Mouse (Mus musculus) urinary bladder, postnatal 0 days (tissue): ENCODE data around the gene Prss41. TPM values are rescaled to one million over a fixed set of nuclear protein-coding genes. Genes with fewer than 3 reads are reported as not detected.

Experiments used
- microRNA-seq: library from miRNA; unstranded; fragments of <30 nt; microRNA quantifications from one replicate; pipeline ENCODE4, GENCODE M21; 2016
- polyA plus RNA-seq: library from polyadenylated mRNA; unstranded; fragments of >200 nt; fragmentation: Nextera tagmentation; extraction: Ambion mirVana; gene quantifications from 2 replicates; pipeline ENCODE4 v1.2.1, GENCODE M21; 2015

Prss41 gene
- polyA plus RNA-seq: 0.12 TPM in 1 of 2 replicates, not detected in the other

DNA sequence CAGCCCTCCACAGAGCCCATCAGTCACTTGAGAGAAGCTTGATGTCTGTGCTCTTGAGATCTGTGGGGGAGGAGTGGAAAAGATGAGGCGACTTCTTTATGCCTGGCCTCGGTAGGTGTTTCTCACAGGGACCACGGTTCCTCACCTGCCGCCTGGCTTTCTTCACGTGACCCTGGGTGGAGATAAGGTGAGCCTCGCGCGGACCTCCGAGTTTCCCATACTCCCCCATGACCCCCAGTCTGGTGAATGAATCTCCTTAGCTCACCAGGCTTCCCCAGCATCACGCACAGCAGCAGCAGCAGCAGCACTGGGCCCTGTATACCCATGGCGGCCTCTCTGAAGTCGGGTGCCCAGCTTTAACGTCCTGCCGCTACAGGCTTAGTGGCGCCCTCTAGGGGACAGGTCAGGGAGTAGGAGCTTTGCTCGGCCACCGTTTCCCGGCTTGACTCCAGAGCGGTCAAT, at the start of gene Prss41, which contains the start of gene Prss32:
Prss41 (minus strand) TSS at position 361 of the 462 bp plus-strand sequence.
Prss32 (plus strand) TSS at position 44 of the 462 bp plus-strand sequence.

DNA sequence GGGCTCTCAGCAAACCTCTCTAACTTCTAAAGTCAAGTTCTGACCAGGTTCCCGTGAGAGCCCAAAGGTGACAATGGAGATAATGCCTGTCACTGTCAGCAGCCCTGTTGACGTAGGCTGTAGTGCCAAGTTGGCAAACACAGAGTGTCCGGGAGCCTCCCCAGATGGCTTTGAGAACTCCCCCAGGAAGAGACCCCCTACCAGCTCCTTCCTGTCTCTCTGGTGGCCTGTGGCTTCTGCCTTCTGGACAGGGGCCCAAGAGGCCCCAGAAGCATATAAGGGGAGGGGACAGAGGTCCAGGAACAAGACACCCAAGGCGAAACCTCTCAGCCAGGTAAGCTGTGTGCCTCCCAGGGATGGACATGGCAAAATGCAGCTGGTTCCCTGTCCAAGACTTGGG, 36.6 kb upstream of the Prss41 start, which contains the start of the genes Dcpp1 and Dcpp2:
Dcpp1 (plus strand) TSS at position 301 of the 400 bp plus-strand sequence.
Dcpp2 (plus strand) TSS at position 305 of the 400 bp plus-strand sequence.

DNA sequence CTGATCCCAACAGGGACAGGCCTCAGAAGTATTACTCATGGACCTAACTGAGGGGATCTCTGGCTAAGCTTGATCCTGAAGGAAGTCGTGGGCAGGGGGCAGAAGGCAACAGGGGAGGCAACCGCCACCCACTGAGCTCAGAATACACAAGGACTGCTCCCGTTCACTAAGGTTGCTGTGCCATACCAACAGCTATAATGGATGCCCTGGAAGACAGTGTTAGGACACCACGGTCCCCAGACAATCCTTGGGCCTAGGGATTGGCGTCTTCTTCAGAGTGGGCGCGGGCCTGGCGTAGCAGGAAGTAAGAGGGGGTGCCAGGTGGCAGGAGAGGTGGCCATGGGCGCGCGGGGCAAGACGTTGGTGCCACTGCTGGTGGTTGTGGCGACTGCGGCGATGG, 23.8 kb upstream of the Prss41 start, which contains the start of gene Prss21:
Prss21 (plus strand) TSS at position 301 of the 400 bp plus-strand sequence.

GRCm38 (mm10) chr17:23836006-23836575, 7.9 kb downstream of the Prss41 start, which contains the start of gene Prss33:
Prss33 (minus strand) TSS chr17:23836056.

GRCm38 (mm10) chr17:23829064-23829619, 14.8 kb downstream of the Prss41 start, which contains the start of gene Elob:
Elob (minus strand) TSS chr17:23829136.

DNA sequence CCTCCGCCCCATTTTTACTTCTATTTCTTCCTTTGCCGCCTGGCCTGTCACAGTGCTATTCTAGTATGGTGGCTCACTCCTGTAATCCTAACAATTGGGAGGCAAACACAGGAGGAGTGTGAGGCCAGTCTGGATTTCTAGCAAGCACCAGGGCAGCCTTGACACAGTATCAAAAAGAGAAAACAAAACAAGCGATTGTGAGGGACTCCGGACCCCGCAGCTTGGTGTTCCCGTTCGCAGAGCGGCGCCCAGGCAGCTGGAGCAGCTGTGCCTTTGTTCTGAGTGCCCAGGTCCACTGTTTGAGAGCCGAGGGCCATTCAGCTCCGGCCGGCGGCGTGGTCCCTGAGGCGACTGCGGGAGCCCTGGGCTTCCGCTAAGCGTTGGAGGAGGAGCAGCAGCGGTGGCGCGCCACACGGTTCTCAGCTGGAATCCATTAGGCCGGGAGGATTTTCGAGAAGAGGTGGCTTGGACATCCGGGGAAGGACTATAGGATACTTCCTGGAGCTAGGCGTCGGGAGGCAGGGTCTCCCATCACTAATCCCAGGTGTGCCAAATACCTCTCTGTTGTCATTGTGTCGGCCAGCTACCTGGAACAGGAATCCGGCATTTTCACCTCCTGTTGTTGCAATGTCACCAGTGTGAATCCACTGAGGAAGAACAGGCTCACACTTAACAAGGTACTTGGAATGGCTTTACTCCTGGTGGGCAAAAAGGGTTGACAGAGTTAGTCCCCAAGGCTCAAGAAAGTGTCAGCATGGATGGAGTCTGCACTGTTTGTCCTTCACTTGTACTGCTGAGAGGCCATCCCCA, 53.5 kb downstream of the Prss41 start, which contains the start of gene Srrm2:
Srrm2 (plus strand) TSS at position 264 of the 810 bp plus-strand sequence.

Small RNAs within 50 kb of the gene (microRNA-seq; reads per million reads assigned to microRNA genes)
- 1.2 reads per million for gene Mir5125

Other genes starting within 250 kb of the Prss41 start
- gene Zfp13, start 244.7 kb downstream of the Prss41 start, polyA plus RNA-seq: 4.9 and 5.1 TPM in 2 replicates
- not detected in 2 replicates for gene Zscan10, start 243.3 kb downstream of the Prss41 start, polyA plus RNA-seq
- gene Mmp25, start 198.9 kb downstream of the Prss41 start, polyA plus RNA-seq: 0.11 and 0.14 TPM in 2 replicates
- gene Bicdl2, start 183.7 kb downstream of the Prss41 start, polyA plus RNA-seq: 6.3 and 8.5 TPM in 2 replicates
- gene Hcfc1r1, start 170.6 kb downstream of the Prss41 start, polyA plus RNA-seq: 272 and 288 TPM in 2 replicates
- gene Thoc6, start 170.3 kb downstream of the Prss41 start, polyA plus RNA-seq: 18.7 and 18.8 TPM in 2 replicates
- gene Tnfrsf12a, start 166.7 kb downstream of the Prss41 start, polyA plus RNA-seq: 82.9 and 116 TPM in 2 replicates
- gene Cldn6, start 164.9 kb downstream of the Prss41 start, polyA plus RNA-seq: 0.15 and 0.33 TPM in 2 replicates
- not detected in 2 replicates for gene Cldn9, start 160.1 kb downstream of the Prss41 start, polyA plus RNA-seq
- 0.04 TPM in 1 of 2 replicates, not detected in the other for gene 1520401A03Rik, start 121.4 kb downstream of the Prss41 start, polyA plus RNA-seq
- gene Pkmyt1, start 117.8 kb downstream of the Prss41 start, polyA plus RNA-seq: 19.7 and 21.9 TPM in 2 replicates
- 21.7 and 28.3 TPM in 2 replicates for gene Paqr4, start 103.3 kb downstream of the Prss41 start, polyA plus RNA-seq
- gene Kremen2, start 98.3 kb downstream of the Prss41 start, polyA plus RNA-seq: 0.07 and 0.13 TPM in 2 replicates
- 26.5 and 28.3 TPM in 2 replicates for gene Flywch1, start 72.6 kb downstream of the Prss41 start, polyA plus RNA-seq
- 11.5 and 14.0 TPM in 2 replicates for gene Flywch2, start 58.1 kb downstream of the Prss41 start, polyA plus RNA-seq
- gene Srrm2, start 53.6 kb downstream of the Prss41 start, polyA plus RNA-seq: 230 and 239 TPM in 2 replicates
- gene Elob, start 15.0 kb downstream of the Prss41 start, polyA plus RNA-seq: 1,134 TPM in 2 replicates
- gene Prss33, start 8.1 kb downstream of the Prss41 start, polyA plus RNA-seq: not detected in 2 replicates
- gene Prss32, start 317 bp downstream of the Prss41 start, polyA plus RNA-seq: 1.1 and 1.5 TPM in 2 replicates
- not detected in 2 replicates for gene Prss21, start 23.9 kb upstream of the Prss41 start, polyA plus RNA-seq
- gene Dcpp1, start 36.7 kb upstream of the Prss41 start, polyA plus RNA-seq: not detected in 2 replicates
- gene Dcpp2, start 36.7 kb upstream of the Prss41 start, polyA plus RNA-seq: not detected in 2 replicates
- gene Dcpp3, start 73.3 kb upstream of the Prss41 start, polyA plus RNA-seq: not detected in 2 replicates
- gene Sbp, start 97.5 kb upstream of the Prss41 start, polyA plus RNA-seq: not detected in 2 replicates
- not detected in 2 replicates for gene Sbpl, start 111.1 kb upstream of the Prss41 start, polyA plus RNA-seq
- 0.11 TPM in 1 of 2 replicates, not detected in the other for gene Prss30, start 136.4 kb upstream of the Prss41 start, polyA plus RNA-seq
- 14.5 and 15.4 TPM in 2 replicates for gene Prss22, start 153.9 kb upstream of the Prss41 start, polyA plus RNA-seq
- 22.4 and 23.8 TPM in 2 replicates for gene Prss27, start 194.0 kb upstream of the Prss41 start, polyA plus RNA-seq
- 47.7 and 61.0 TPM in 2 replicates for gene Kctd5, start 229.3 kb upstream of the Prss41 start, polyA plus RNA-seq